Mouse (Mus musculus) heart, postnatal 36 days (tissue): ENCODE results near the gene Xndc1. TPM values are rescaled to one million over a fixed set of nuclear protein-coding genes. Genes with fewer than 3 reads are reported as not detected.

Experiments
- DNase-seq, 2 experiments: peaks; one replicate each; pipeline ENCODE4 v3.0.0; 2021 to 2022
- intact Hi-C: fragments of 180-260 bp; cut with DNase I; formaldehyde crosslinking; loops from one replicate; pipeline ENCODE4 v1.15.1; 2025
- total RNA-seq, 2 experiments: library from RNA; stranded (reverse); gene quantifications; 2 replicates each; pipeline ENCODE4 v1.2.3; 2021

Gene Xndc1
- total RNA-seq, 2 experiments from 2014 or later = 5.6 to 8.2 TPM

DNA sequence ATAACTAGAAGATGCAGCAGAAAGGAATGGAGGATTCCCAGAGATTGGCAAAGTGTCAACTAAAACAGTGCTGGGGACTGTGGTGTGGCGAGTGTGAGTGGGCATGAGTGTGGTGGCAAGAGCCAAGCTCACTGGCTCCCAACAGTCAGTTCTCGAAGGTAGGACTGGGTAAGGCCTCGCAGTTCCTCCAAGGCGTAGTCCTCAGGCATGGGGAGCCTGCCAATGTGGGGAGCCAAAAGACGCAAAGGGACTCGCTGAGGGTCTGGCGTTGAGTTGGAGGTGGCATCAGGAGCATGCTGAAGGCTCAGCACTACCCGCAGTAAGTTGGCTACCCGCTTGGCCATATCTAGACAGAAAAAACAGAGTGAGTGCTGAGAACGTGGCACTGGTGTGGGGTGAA lies 55.0 kb downstream of the Xndc1 start:
- DNase-seq = no peak
- intact Hi-C loops = no loop called here

DNA sequence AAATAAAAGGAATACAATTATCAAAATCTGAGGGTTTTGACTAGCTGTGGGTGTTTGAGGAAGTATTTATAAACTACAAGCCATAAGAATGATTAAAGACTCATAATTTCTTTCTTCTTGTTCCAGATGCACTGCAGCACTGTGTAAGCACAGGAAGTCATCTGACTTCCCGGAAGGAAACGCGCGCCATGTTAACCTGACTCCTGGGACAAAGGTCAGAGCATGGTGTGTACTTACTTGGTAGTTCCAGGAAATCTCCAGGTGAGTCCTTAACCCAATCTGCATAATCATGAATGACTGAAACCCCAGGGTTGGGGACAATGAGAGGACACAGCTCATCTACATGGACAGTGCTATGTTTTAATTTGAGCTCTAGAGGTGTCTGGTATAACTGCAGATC lies 67.1 kb downstream of the Xndc1 start:
- DNase-seq = no peak
- intact Hi-C loops = no loop called here

Other genes starting within 250 kb of the Xndc1 start
- under 1 TPM; 0.33 to 0.36 TPM for gene Phox2a, start 247.2 kb upstream of the Xndc1 start, total RNA-seq
- 100 to 1,000 TPM; 130 to 163 TPM for gene Inppl1, start 227.3 kb upstream of the Xndc1 start, total RNA-seq
- 1 to 10 TPM; 5.2 to 7.9 TPM for gene Folr2, start 208.3 kb upstream of the Xndc1 start, total RNA-seq
- 10 to 100 TPM; 20.2 TPM for gene Anapc15, start 201.8 kb upstream of the Xndc1 start, total RNA-seq
- under 1 TPM; 0.27 to 0.33 TPM for gene Folr1, start 194.7 kb upstream of the Xndc1 start, total RNA-seq
- gene Lamtor1, start 159.6 kb upstream of the Xndc1 start, total RNA-seq = 100 to 1,000 TPM; 110 to 111 TPM
- gene Tomt, start 159.2 kb upstream of the Xndc1 start, total RNA-seq = not detected
- gene Lrrc51, start 131.6 kb upstream of the Xndc1 start, total RNA-seq = 1 to 10 TPM; 3.6 to 5.2 TPM
- 10 to 100 TPM; 97.8 to 98.6 TPM for gene Numa1, start 131.4 kb upstream of the Xndc1 start, total RNA-seq
- 1 to 10 TPM; 7.3 to 8.6 TPM for gene Il18bp, start 46.8 kb upstream of the Xndc1 start, total RNA-seq
- 10 to 100 TPM; 20.3 to 26.3 TPM for gene Rnf121, start within 50 bp of the Xndc1 start, total RNA-seq
- under 1 TPM; 0.27 to 0.94 TPM for gene Xntrpc, start 202 bp downstream of the Xndc1 start, total RNA-seq
- under 1 TPM; 0.28 to 0.70 TPM for gene Trpc2, start 17.6 kb downstream of the Xndc1 start, total RNA-seq
- 100 to 1,000 TPM; 282 to 343 TPM for gene Art1, start 36.2 kb downstream of the Xndc1 start, total RNA-seq
- 10 to 100 TPM; 15.3 to 28.1 TPM for gene Art5, start 44.0 kb downstream of the Xndc1 start, total RNA-seq
- not detected for gene Chrna10, start 51.3 kb downstream of the Xndc1 start, total RNA-seq
- 10 to 100 TPM; 31.0 to 31.8 TPM for gene Nup98, start 144.7 kb downstream of the Xndc1 start, total RNA-seq
- 10 to 100 TPM; 67.3 to 73.6 TPM for gene Pgap2, start 144.7 kb downstream of the Xndc1 start, total RNA-seq
- gene Rhog, start 190.5 kb downstream of the Xndc1 start, total RNA-seq = 10 to 100 TPM; 24.7 to 35.3 TPM
- gene Stim1, start 202.3 kb downstream of the Xndc1 start, total RNA-seq = 10 to 100 TPM; 21.8 to 29.7 TPM